Mouse (Mus musculus) liver, adult 2 months (tissue): ENCODE data around the gene Gsx1. TPM values are rescaled to one million over a fixed set of nuclear protein-coding genes. Genes with fewer than 3 reads are reported as not detected.

Experiments
- DNase-seq: peaks from one replicate; pipeline ENCODE4 v3.0.0-alpha.2; 2011; ENCODE audit warnings: low read depth, low spot score; ENCODE audit errors: extremely low read depth
- H3K27ac ChIP-seq: fragments of 200-500 bp; replicated peaks from 2 replicates; pipeline ENCODE4 v1.5.1; 2012; ENCODE audit warnings: low read depth, mild to moderate bottlenecking, control low read depth, inconsistent platforms, low read length; ENCODE audit not compliant: insufficient read depth
- H3K27me3 ChIP-seq: fragments of 200-500 bp; 2 replicates; pipeline ENCODE4 v1.6.1; 2012; ENCODE audit warnings: mild to moderate bottlenecking, moderate library complexity, low read length, inconsistent platforms; ENCODE audit not compliant: control insufficient read depth, insufficient read depth
- H3K36me3 ChIP-seq: fragments of 200-500 bp; 2 replicates; pipeline ENCODE4 v1.6.1; 2012; ENCODE audit warnings: low read length, inconsistent platforms; ENCODE audit not compliant: control insufficient read depth, insufficient read depth
- H3K4me1 ChIP-seq: fragments of 200-500 bp; 2 replicates; pipeline ENCODE4 v1.6.1; 2011; ENCODE audit warnings: low read length; ENCODE audit not compliant: control insufficient read depth, insufficient read depth
- H3K4me3 ChIP-seq: fragments of 200-500 bp; 2 replicates; pipeline ENCODE4 v1.5.1; 2011; ENCODE audit warnings: low read depth, mild to moderate bottlenecking, control low read depth, low read length, moderate library complexity; ENCODE audit not compliant: insufficient read depth
- H3K79me2 ChIP-seq: fragments of 200-500 bp; 2 replicates; pipeline ENCODE4 v1.6.1; 2012; ENCODE audit warnings: inconsistent platforms, mild to moderate bottlenecking, low read length, moderate library complexity; ENCODE audit not compliant: control insufficient read depth, insufficient read depth
- H3K9ac ChIP-seq: fragments of 200-500 bp; 2 replicates; pipeline ENCODE4 v1.6.1; 2012; ENCODE audit warnings: low read depth, mild to moderate bottlenecking, control low read depth, inconsistent platforms, low read length
- CTCF ChIP-seq: fragments of 200-500 bp; IDR thresholded peaks from 2 replicates; pipeline ENCODE4 v1.5.1; 2011; ENCODE audit warnings: low read depth, low read length, control low read depth
- POLR2A ChIP-seq: fragments of 200-500 bp; IDR thresholded peaks from 2 replicates; pipeline ENCODE4 v1.6.1; 2011; ENCODE audit warnings: low read length, control low read depth; ENCODE audit not compliant: insufficient read depth; ENCODE audit errors: extremely low read depth
- WGBS: fragments of 180-500 bp; shearing (Covaris S2); methylation state at CpG from one replicate; pipeline ENCODE4 v1.1.7; 2018; 5-methylcytosine and 5-hydroxymethylcytosine counted together
- polyA plus RNA-seq: library from polyadenylated mRNA; depleted of rRNA; stranded (reverse); fragments of >200 nt; gene quantifications from 2 replicates; pipeline ENCODE4 v1.2.3, GENCODE M21; 2012
- total RNA-seq: library from RNA; depleted of rRNA; stranded (reverse); fragments of >200 nt; gene quantifications from 2 replicates; pipeline ENCODE4 v1.2.3, GENCODE M21; 2014

Gsx1 gene
- total and polyA plus RNA-seq, 2 experiments = not detected

GRCm38 (mm10) chr5:147159320-147159719, 29.2 kb upstream of the Gsx1 start:
- Histone ChIP-seq H3K27me3 (peaks cover 5% of the 10 kb centered on the region; the same call in 1 of the 2 replicates), H3K36me3 (no peaks in the 10 kb centered on the region), H3K4me3 (no peak overlapping the region), H3K79me2 (no peaks in the 10 kb centered on the region), H3K27ac (no peak overlapping the region), H3K4me1 (no peaks in the 10 kb centered on the region), H3K9ac (no peak overlapping the region)
- TF ChIP-seq CTCF (no peak), POLR2A (no peak)
- 89% methylated on average over 6 of the region's 6 CpGs for WGBS
- DNase-seq = no peak

- H3K4me3 ChIP-seq = no peak overlapping the region
- no peak overlapping the region for H3K27ac ChIP-seq
- H3K4me1 ChIP-seq = no peaks in the 10 kb centered on the region
- no peaks in the 10 kb centered on the region for H3K36me3 ChIP-seq
- no peak overlapping the region for H3K9ac ChIP-seq
- no peaks in the 10 kb centered on the region for H3K79me2 ChIP-seq
- H3K27me3 ChIP-seq = peaks cover 5% of the 10 kb centered on the region; the same call in 1 of the 2 replicates
- 87% methylated on average over 2 of the region's 2 CpGs for whole genome bisulfite sequencing
- DNase-seq = no peak
- TF ChIP-seq CTCF (no peak), POLR2A (no peak)
These were observed 28.7 kb upstream of the Gsx1 start for GRCm38 (mm10) chr5:147159792-147160191.

- DNase-seq = no peak
- no peaks in the 10 kb centered on the region for H3K36me3 ChIP-seq
- no peak overlapping the region for H3K9ac ChIP-seq
- H3K27ac ChIP-seq = no peak overlapping the region
- H3K4me1 ChIP-seq = no peaks in the 10 kb centered on the region
- TF ChIP-seq CTCF (peak; percentile 74), POLR2A (no peak)
- no peaks in the 10 kb centered on the region for H3K79me2 ChIP-seq
- H3K27me3 ChIP-seq = 0 out of 2 replicates have a peak, but pooled peaks cover 3% of the 10 kb centered on the region
- WGBS = 79% methylated on average over 6 of the region's 6 CpGs
- H3K4me3 ChIP-seq = no peak overlapping the region
These were observed 23.4 kb upstream of the Gsx1 start for GRCm38 (mm10) chr5:147165060-147165459.

GRCm38 (mm10) chr5:147170088-147170487, 18.4 kb upstream of the Gsx1 start:
- 93% methylated on average over 7 of the region's 7 CpGs for WGBS
- 0 out of 2 replicates have a peak, but pooled peaks cover 3% of the 10 kb centered on the region for H3K27me3 ChIP-seq
- no peak overlapping the region for H3K9ac ChIP-seq
- DNase-seq = no peak
- H3K36me3 ChIP-seq = no peaks in the 10 kb centered on the region
- H3K4me3 ChIP-seq = no peak overlapping the region
- no peaks in the 10 kb centered on the region for H3K79me2 ChIP-seq
- no peak overlapping the region for H3K27ac ChIP-seq
- TF ChIP-seq POLR2A (no peak), CTCF (no peak)
- H3K4me1 ChIP-seq = no peaks in the 10 kb centered on the region

GRCm38 (mm10) chr5:147174046-147174445, 14.4 kb upstream of the Gsx1 start:
- H3K36me3 ChIP-seq = no peaks in the 10 kb centered on the region
- H3K27me3 ChIP-seq = no peaks in the 10 kb centered on the region
- no peaks in the 10 kb centered on the region for H3K79me2 ChIP-seq
- 95% methylated on average over 3 of the region's 3 CpGs for WGBS
- no peak for DNase-seq
- H3K4me3 ChIP-seq = no peak overlapping the region
- TF ChIP-seq POLR2A (no peak), CTCF (no peak)
- H3K9ac ChIP-seq = no peak overlapping the region
- H3K4me1 ChIP-seq = no peaks in the 10 kb centered on the region
- no peak overlapping the region for H3K27ac ChIP-seq

- WGBS = 14% methylated on average over 19 of the region's 19 CpGs
- Histone ChIP-seq H3K36me3 (no peaks in the 10 kb centered on the region), H3K4me1 (peaks cover 11% of the 10 kb centered on the region), H3K79me2 (no peaks in the 10 kb centered on the region), H3K4me3 (no peak overlapping the region), H3K27me3 (peaks cover 43% of the 10 kb centered on the region), H3K27ac (no peak overlapping the region), H3K9ac (no peak overlapping the region)
- TF ChIP-seq CTCF = no peak
- no peak for TF ChIP-seq POLR2A
- DNase-seq = no peak
These were observed 3.2 kb upstream of the Gsx1 start for GRCm38 (mm10) chr5:147185174-147185915.
